Mouse (Mus musculus) layer of hippocampus, adult 9-11 months (tissue): ENCODE data around the gene Clmn.

ENCODE experiments used
- DNase-seq: peaks from one replicate; pipeline ENCODE4 v3.0.0; 2022

Gene Clmn

DNA sequence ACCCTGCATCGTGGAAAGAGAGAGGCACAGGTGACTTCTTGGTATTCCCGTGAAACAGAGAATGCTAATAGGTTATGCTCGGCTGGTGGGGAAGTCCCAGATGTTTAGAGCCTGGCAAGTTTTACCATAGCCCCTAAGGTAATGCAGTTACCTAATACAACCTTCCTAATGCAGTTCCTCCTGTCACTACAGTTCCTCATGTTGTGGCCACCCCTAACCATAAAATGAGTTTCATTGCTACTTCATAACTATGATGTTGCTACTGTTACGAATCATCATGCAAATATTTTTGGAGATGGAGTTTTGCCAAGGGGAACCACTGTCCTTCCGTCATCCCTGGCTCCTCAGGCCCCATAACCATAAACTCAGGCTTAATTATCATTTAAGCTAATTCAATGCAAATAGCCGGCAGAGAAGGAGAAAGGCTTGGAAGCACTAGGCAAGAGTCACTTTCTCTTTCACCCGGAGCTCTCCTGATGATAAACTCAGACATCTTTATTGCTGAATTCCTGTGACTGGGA, 53.9 kb downstream of the Clmn start:
- no peak for DNase-seq

DNA sequence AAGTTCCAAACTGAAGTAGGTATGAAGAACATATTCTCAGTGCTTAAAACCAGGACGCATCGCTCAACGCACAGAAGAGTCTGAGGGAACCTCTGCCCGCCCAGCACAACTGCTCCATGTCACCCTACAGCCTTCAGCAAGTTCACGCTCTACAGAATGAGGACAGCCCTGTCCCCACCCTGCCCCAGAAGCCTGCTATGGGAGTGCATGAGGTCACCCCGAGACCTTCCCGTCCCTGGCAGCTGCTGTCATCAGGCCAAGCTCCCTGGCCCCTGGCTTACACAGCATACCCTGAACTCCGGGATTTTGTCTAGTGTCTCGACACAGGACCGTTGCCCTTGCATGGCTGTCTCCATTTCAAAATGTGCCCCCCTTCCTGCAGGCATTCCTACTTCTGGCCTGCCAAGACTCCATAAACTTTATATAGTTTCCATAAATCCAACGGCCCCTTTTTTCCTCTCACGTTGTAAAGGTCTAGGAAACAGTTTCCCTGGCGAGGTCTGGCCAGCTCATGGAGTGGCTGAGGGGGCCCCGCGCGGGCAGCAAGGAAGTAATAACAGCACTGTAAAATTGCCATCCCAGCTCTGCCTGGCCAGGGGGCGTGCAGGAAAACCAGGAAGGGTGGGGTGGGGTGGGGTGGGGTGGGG, 56.3 kb downstream of the Clmn start:
- DNase-seq, result no peak

DNA sequence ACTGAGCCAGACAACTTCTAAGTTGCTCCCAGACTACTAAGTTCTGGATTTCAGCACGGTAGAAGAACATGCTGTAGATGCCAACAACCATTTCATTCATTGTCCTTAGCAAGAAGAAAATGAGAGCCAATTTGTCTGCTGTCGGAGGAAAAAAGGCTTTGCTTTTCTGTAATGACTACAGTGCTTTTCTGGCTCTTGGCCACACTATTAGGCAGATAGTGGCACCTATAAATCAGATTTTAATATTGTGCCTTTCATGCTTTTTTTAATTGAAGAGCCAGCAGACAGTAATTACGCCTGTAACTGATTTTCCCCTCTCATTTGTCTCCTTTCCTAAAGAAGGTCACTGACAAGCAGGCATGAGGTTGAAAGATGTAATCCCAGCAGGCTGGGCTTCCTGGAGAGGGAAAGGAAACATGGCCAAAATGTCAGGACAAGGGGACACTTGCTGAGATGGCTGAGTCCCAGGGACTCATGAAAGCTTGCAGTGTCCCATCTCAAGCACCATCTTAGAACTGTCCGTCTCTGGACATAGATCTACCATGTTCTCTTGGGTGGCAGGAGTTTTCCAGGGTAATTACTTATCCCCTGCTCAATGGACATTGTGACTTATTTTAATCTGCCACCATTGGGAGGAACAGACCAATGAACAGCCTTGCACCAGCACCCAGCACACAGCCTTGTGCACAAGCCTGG, 58.0 kb downstream of the Clmn start:
- no peak for DNase-seq

DNA sequence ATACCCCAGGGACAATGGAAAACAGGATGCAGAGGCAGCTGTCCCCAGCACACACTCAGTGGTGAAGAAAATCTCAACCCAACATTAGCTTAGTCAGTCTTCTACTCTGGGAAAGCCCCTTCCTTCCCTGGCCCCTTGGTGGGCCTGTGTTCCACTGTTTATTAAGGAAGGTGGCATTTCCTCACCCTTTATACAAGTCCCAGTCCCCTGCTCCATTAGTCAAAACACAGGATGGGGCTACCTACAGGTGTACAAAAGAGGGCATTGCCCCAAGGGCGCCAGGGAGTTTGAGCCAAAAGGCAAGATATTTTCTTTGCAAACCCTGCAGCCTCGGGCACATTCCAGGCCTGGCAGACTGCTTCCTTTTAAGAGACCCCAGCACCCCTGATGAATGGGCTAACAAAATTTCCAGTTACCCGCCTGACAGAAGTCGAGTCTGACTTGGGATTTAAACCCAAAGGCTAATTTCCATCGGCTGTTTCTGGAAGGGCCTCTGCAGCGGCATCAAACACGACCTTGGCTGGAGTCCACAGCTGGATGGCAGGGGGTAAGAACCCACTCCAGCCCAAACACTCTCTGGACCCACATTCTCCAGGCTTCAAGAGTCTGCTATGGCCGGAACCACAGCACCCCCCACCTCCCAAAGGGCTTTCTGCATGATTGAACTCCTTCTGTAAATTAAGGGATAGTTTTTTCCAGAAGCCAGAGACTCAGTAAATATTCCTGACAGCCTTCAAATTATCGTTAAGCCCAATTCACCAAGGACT, 63.2 kb downstream of the Clmn start:
- DNase-seq, result no peak

DNA sequence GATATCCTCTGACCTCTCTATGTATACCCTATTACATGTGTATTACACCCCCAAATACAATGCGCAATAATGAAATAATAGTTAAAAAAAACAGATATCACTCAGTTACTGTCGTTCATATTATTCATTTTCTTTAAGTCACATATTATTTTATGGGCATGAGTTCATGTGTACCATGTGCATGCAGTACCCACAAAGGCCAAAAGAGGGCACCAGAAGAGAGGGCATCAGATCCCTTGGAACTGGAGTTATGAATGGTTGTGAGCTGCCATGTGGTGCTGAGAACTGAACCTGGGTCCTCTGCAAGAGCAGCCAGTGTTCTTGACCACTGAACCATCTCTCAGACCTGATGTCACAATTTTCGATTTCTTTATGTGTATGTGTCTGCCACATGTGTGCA, 65.5 kb downstream of the Clmn start:
- DNase-seq, result no peak

DNA sequence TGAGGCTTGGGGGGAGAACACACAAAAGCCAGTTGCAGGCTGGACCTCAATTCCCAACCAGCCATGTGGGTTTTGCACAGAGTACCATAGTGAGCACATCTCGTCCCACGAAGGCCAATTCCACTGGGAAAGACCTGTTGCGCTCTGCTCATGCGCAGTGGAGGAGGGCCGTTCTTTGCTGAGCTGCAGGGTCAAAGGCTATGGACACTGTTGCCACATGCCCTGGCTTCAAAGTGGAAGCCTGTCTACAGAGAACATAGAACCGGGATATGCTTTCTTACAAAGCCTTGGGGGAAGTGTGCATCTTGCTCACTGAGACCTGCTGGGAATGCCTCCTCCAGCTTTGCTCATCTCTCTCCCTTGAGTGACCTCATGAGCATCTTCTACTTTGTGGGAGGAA, 67.0 kb downstream of the Clmn start:
- no peak for DNase-seq

DNA sequence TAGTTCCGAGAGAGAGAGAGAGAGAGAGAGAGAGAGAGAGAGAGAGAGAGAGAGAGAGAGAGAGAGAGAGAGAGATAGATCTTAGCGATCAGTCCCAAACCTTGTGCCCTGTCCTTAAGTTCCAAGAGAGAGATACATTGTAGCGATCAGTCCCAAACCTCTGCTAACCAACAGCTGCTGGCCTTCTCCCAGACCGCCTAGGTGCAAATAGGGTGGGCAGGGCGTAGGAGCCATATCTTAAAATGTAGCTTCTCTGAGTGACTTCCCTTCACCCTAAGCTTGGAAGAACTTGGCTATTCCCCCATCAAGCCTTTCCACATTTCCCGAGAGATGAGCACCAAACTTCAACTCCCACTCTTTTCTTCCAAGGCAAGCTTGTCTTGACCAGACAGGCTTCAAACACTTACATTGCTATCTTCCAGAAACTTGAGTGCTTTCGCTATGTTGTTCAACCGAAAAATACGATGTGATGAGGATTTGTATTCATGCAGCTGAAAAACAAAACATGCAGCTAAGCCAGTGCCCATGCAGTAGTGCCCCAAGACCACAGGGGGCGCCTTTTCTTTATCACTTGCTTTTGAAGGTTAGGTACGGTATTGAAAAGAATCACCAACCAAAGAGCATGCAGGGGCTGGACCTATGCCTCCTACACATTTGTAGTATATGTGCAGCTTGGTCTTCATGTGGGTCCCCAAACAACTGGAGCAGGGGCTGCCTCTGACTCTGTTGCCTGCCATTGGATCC, 68.1 kb downstream of the Clmn start:
- DNase-seq, result no peak

DNA sequence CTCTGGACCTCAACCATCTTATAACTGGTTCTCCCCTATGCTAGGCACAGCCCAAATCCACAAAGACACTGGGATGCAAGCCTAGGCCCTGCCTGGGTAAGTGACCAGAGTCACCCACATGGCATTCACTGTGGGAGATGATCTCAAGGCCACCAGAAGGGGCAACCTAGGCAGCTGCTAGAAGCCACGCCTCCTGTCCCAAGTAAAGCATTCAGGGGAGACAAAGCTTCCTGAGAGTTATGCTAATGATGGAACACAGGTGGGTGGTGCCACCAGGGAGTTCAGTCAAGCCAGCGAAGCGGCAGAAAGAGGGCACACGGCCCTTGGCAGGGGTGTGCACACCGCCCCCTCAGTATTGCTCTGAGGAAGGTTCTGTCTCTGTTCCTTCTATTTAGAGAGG, 69.9 kb downstream of the Clmn start:
- no peak for DNase-seq

DNA sequence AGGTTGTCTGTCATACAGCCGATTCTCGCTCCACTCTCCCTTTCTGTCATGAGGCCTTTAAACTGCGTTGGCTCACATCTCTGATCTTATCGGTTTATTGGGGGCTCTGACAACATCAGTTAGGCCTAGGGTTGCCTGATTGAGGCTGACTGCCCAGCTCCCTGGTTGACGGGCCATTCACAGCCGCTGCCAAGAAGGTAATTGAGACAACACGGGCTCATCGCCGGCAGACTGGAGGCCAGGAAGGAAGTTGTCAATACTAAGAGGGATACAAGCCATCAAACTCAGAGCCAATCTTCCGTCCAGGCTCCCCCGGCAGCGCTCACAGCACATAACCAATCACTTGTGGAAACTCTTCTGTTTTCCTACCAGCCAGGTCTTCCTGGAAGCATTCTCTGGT, 71.4 kb downstream of the Clmn start:
- DNase-seq, result no peak

DNA sequence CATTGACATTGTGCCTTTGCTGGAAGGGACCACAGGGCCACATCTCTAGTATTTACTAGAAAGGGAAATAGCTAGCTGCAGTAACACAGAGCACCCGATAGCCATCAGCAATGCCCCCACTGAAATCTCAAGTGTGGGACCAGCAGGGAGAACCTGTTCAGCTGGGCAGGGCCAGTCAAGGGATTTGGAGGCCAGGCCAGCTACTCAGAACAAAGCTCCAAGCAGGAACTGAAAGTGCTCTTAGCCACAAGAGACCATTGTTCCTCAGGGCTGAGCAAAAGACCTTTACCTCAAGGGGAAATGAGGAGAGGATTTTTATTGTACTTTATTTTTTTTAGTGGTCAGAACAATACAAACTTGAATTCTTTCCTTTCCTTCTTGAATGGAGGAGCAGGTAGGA, 87.3 kb downstream of the Clmn start:
- no peak for DNase-seq

DNA sequence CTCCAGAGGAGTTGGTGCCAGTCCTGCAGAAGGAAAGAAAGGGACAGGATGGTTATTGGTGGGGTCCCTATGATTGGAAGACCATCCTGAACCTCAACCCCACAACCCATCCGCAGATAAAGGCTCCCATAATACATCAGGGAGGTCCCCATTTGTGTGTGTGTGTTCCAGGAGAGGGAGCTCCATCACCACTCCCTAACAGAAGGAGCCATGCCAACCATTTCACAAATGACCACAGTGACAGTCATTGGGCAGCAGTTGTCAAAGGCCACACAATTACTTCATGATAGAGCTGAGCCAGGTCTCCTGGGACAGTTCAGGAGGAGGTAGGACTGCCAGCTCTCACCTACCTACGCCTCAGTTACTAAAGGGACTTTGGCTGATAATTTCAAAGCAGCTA, 92.9 kb downstream of the Clmn start:
- no peak for DNase-seq

DNA sequence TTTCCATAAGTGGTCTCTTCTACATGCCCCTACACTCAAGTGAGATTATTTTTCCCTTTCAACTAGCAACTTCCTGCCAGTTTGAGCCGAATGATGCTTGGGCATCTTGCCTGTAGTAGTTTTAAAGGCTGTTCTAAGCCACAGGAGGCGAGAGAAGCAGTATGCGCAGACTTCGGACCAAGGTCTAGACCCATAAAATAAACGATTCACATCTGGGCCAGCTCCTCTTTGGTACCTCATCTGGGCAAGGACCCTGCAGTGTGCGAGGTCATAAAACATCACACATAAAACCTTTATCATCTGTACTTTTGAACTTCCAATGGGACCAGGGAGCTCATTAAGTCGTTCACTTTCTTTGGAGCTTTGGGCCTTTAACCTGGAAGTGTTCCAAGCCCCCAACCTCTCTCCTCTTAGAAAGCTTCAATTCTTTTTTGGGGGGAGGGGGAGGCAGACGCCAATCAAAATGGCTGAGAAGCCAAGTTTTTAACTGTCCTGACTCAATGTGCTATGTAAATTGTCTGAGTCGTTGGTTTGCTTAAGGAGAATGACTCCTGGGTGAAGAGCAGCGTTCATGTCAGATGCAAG, 95.6 kb downstream of the Clmn start:
- no peak for DNase-seq

DNA sequence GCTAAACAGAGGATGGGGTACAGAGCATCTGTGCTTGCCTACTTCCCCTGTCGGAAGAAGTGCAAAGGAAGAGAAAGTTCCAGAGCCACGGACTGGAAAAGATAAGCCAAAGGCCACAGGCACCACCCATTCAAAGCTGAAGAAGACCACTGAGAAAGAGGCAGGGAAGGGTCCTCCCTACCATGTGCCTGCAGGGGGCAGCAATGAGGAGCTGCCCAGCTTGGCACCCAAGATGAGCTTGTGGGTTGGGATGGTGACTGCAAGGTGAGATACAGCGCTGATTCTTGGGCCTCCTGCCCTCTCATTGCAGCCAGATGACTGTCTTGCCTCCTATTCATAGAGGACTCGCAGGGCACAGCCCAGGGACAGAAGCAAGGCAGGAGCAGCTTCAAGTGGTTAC, 97.7 kb downstream of the Clmn start:
- DNase-seq, result no peak

DNA sequence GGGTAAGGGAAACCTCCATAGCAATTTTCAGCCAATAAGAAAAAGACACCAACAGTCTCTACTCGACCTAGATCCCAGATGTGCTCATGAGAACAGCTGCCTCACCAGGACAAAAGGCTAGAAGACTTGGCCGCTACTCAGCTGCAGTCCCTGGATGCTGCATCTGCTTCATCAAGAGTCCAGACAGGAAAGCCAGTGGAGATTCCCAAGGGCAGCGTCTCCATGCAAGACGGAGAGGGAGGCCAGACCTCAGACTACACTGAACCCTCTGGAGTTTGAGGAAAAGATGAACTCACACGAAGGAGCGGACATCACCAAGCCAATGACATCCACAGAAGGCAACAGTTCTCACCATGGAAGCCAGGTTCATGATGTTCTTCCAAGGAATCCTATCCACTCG, 99.1 kb downstream of the Clmn start:
- no peak for DNase-seq

DNA sequence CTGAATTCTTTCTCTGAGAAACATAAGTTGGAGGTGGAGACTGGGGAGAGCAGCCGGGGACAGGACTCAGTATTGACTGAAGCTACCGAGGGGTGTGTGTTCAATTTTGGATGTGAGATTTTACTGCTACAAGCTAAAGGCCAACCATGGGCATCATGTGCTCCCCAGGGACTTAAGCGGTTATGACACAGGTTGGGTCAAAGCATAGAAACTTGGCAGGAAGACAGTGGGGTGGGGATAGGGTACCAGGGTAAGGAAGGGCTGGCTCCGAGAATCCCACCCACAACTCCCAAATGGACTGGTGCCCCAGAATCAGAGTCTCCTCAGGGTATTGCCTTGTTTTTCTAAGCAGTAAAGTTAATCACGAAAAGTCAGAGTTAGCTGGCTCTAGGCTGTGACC, 99.8 kb downstream of the Clmn start:
- no peak for DNase-seq

DNA sequence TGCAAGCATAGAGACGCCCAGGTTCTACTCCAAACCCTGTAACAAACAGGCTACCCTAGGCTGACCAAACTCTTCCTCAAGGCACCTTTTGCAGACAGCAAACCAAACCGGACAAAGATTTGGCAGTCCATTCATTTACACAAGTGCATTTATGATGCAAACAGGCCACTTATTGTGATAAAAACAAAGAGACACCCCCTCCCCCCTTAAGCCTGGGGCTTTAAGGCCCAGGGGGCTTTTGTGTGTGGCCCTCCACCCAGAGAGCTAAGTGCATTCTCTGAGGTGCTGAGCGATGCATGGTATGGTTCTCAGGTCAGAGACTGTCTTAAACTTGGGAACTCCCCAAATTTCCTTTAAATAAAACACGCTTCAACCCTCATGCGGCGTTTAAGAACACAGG, 101.0 kb downstream of the Clmn start:
- no peak for DNase-seq

DNA sequence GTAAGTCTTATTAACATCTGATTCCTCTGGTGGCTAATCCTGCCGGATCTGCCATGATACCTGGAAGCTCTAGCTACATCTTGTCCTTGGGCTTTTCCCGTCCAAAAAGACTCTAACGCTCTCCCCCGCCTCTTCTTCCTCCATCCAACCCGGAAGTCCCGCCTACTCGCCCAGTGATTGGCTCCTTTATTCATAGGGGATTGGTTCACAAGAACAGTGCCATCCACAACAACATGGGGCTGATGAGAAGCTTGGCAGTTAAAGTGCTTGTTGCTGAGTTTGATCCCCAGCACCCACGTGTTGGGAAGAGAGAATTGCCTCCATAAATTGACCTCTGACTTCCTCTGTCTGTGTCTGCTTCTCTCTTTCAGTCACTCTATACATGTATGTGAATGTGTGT, 103.5 kb downstream of the Clmn start:
- DNase-seq, result no peak

DNA sequence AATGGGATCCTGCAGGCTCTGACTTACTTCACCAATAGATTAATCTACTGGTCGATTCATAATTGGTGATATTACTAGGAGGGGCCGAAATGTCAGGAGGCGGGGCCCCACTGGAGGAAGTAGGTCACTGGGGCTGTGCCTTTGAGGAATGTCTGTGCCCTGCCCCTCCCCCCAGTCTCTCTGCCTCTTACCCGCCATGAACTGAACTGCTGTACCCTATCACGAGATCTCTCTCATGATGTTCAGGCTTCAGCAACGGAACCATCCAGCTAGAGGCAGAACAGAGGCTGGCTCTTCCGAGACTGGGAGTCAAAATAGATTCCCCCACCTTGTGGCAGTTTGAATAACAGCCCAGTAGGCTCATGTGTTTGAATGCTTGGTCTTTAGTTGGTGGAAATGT, 106.8 kb downstream of the Clmn start:
- DNase-seq, result no peak

DNA sequence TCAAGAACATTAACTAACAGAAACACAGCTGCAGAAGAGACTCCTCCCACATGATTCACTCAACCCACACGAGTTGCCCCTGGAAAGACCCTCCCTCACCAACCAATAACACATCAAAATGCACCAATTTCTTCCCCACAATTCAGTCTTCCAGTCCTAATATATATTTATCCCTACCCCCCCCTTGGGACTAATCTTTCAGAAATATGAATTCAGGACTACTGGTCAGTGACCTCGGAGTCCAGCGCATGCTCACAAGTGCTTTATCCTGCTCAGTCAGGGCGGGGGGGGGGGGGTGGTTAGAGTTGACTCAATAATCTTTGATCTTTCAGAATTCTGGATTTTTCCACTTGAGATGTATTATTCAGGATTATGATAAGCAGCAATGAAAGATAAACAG, 111.2 kb downstream of the Clmn start:
- no peak for DNase-seq

DNA sequence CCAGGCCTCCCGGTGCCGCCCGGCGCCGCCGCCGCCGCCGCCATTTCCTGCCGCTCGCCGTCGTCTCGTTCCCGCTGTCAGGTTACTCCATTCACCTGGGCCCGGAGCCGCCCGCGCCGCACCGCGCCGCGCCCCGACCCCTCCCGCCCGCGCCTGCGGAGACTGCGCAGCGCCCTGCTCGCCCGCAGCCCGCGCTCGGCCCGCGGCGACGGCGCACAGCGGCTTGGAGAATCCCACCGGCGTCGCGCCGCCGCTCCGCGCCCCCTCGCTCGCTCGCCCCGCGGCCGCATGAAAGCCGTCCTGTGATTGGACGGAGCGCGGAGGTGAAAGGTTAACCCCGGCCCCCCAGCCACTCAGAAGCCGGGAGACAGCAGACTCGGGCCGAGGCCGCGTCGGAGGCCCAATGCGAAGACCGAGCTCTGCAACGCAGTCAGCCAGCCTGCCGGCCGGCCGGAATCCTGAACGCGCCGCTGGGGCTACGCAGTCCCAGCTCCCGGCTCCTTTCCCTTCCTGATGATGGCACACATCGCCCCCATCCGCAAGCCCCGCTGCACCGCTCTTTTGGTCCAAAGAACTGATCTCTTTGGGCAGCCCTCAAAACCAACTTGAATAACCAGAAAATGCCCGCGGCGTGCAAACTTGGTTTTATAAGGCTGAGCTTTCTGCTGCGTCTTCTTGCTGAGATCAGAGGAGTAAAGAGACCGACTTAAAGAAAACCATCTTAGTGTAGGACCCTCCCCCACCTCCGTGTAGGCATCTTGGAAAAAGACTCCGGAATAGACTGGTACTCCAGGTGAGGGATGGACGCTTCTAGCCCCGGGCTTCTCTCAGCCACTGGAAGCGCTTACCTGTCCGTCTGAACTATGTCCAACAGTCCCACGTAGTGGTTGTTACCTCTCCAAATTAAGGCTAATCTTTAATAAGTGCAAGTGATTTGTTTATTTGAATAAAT, 112.8 kb downstream of the Clmn start, which contains the start of gene Dicer1:
TSS of gene Dicer1 (minus strand) at position 139 of the 952 bp plus-strand sequence.
- DNase-seq, result peak; percentile 95

DNA sequence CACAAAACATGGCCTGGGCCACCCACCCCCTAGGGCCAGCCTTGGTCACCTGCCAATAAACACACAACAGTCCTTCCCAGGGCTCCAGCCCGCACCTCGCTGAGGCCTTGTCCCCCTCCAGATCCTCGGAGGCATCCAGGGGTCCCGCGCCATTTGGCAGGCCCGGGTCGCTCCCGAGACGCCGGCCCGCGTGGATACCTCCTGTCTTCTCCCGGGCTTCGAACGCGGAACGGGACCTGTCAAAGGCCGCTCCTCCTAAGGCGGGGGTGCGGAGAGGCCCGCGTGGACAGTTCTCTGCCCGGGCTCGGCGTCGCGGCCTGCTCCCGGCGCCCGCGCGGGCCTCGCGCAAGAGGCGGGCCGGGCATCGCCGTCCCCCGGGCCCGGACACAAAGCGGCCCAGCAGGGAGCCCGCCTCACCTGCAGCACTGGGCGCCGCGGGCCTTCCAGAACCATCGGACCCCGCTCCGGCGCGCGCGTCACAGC, 113.5 kb downstream of the Clmn start:
- DNase-seq, result no peak
